Mouse (Mus musculus): ENCODE results near the gene Tnpo2.
A peak's percentile ranks its signal among the peaks of the same experiment; 100 is the strongest.
"Not testable (repeated sequence)": the region's sequence is repeated elsewhere in the genome, so short reads cannot be mapped to it uniquely, and the experiment has no call there.

Gene Tnpo2

GRCm38 (mm10) chr8:85073041-85073612, 36.4 kb downstream of the Tnpo2 start:
- no peak for DNase-seq (ENCODE audit: low spot score in 2 of 2)

GRCm38 (mm10) chr8:85074167-85074566, 37.5 kb downstream of the Tnpo2 start:
- no peak for DNase-seq (ENCODE audit: low spot score in 2 of 2)

- DNase-seq (ENCODE audit: low spot score in 2 of 2) = no peak
Observed at GRCm38 (mm10) chr8:85074617-85075016, 37.9 kb downstream of the Tnpo2 start.

- DNase-seq (ENCODE audit: low spot score in 2 of 2) = no peak
Observed at GRCm38 (mm10) chr8:85076001-85076400, 39.3 kb downstream of the Tnpo2 start.

GRCm38 (mm10) chr8:85076993-85077392, 40.3 kb downstream of the Tnpo2 start:
- peak; percentile 69 to 70 for DNase-seq (ENCODE audit: low spot score in 2 of 2)

GRCm38 (mm10) chr8:85080214-85080531, 43.5 kb downstream of the Tnpo2 start:
- no peak for DNase-seq (ENCODE audit: low spot score in 2 of 2)

- DNase-seq (ENCODE audit: low spot score in 2 of 2) = no peak
Observed at GRCm38 (mm10) chr8:85080532-85081215, 44.0 kb downstream of the Tnpo2 start, which contains the start of gene Wdr83os. Gene Wdr83os (plus strand): TSS chr8:85080740.

GRCm38 (mm10) chr8:85081216-85081555, 44.5 kb downstream of the Tnpo2 start, which contains the start of gene Wdr83:
Gene Wdr83 (minus strand): TSS chr8:85081306.
- DNase-seq (ENCODE audit: low spot score in 2 of 2) = no peak

- DNase-seq (ENCODE audit: low spot score in 2 of 2) = not testable (repeated sequence)
Observed at GRCm38 (mm10) chr8:85082169-85082568, 45.5 kb downstream of the Tnpo2 start.

- DNase-seq (ENCODE audit: low spot score in 2 of 2) = peak; percentile 85 to 88
Observed at GRCm38 (mm10) chr8:85083108-85083813, 46.5 kb downstream of the Tnpo2 start, which contains the start of gene Man2b1. Gene Man2b1 (plus strand): TSS chr8:85083270.

GRCm38 (mm10) chr8:85084633-85085032, 47.9 kb downstream of the Tnpo2 start:
- no peak for DNase-seq (ENCODE audit: low spot score in 2 of 2)

- DNase-seq (ENCODE audit: low spot score in 2 of 2) = no peak
Observed at GRCm38 (mm10) chr8:85086238-85086637, 49.5 kb downstream of the Tnpo2 start.

GRCm38 (mm10) chr8:85088771-85089170, 52.1 kb downstream of the Tnpo2 start:
- DNase-seq (ENCODE audit: low spot score in 2 of 2) = no peak

- no peak for DNase-seq (ENCODE audit: low spot score in 2 of 2)
Observed at GRCm38 (mm10) chr8:85090856-85091255, 54.1 kb downstream of the Tnpo2 start.

- DNase-seq (ENCODE audit: low spot score in 2 of 2) = no peak
Observed at GRCm38 (mm10) chr8:85091526-85092090, 54.9 kb downstream of the Tnpo2 start.

- no peak for DNase-seq (ENCODE audit: low spot score in 2 of 2)
Observed at GRCm38 (mm10) chr8:85095051-85095450, 58.3 kb downstream of the Tnpo2 start.

GRCm38 (mm10) chr8:85095566-85095965, 58.9 kb downstream of the Tnpo2 start:
- DNase-seq (ENCODE audit: low spot score in 2 of 2) = no peak

GRCm38 (mm10) chr8:85096196-85096595, 59.5 kb downstream of the Tnpo2 start:
- no peak for DNase-seq (ENCODE audit: low spot score in 2 of 2)

GRCm38 (mm10) chr8:85096850-85097249, 60.1 kb downstream of the Tnpo2 start:
- DNase-seq (ENCODE audit: low spot score in 2 of 2) = no peak

- DNase-seq (ENCODE audit: low spot score in 2 of 2) = no peak
Observed at GRCm38 (mm10) chr8:85100076-85100665, 63.5 kb downstream of the Tnpo2 start.

Data from right cerebral cortex, postnatal 36 days (tissue).